ENCODE assay signal across 8 mouse cellular contexts in genomic region chr14:104521458-104521848, GRCm38 (mm10). TPM values are rescaled to one million over a fixed set of nuclear protein-coding genes. Genes with fewer than 3 reads are reported as not detected.
DNase-seq lines count a peak whose midpoint lies in the region; ATAC-seq and TF ChIP-seq lines count a peak whose summit lies in the region.

No protein-coding gene starts in this region.

- H3K36me3 ChIP-seq in ES-Bruce4 (ENCODE audit: control insufficient read depth, insufficient read depth, low read length, poor library complexity, severe bottlenecking) = no peaks in the 10 kb centered on the region
- H3K36me3 ChIP-seq in forebrain, embryonic 13.5 days (ENCODE audit: poor library complexity, severe bottlenecking) = peaks cover 14% of the 10 kb centered on the region; the same call in 1 of the 2 replicates
- H3K36me3 ChIP-seq in liver, embryonic 14.5 days (replicated peaks; ENCODE audit: control insufficient read depth, insufficient read depth, low read depth) = no peaks in the 10 kb centered on the region

- H3K4me3 ChIP-seq in ES-Bruce4 (ENCODE audit: low read depth, low read length) = no peak overlapping the region
- H3K4me3 ChIP-seq in forebrain, embryonic 13.5 days = peak overlapping the region; percentile 78
- peak overlapping the region; percentile 51 to 86 for H3K4me3 ChIP-seq in liver, embryonic 14.5 days (ENCODE audit: insufficient read depth in 1 of 2, low read depth in 2 of 2, low read length in 2 of 2)

- peak overlapping the region; percentile 76; the same call in 1 of the 2 replicates for H3K9ac ChIP-seq in ES-Bruce4 (ENCODE audit: low read depth, poor library complexity, severe bottlenecking)
- H3K9ac ChIP-seq in forebrain, embryonic 13.5 days = peak overlapping the region; percentile 66
- no peak overlapping the region; the same call in 1 of the 2 replicates for H3K9ac ChIP-seq in liver, embryonic 14.5 days (replicated peaks)

- DNase-seq in 416B (ENCODE audit: low read depth) = peak; percentile 43
- peak; percentile 16 to 34 (median 23) for DNase-seq in liver, embryonic 14.5 days (ENCODE audit: low read depth in 3 of 3, low spot score in 3 of 3)
- DNase-seq in urinary bladder, postnatal 4 days (ENCODE audit: low spot score in 2 of 2) = no peak
- DNase-seq in yolk sac, embryonic 10.5 days (ENCODE audit: low spot score) = no peak
- no peak for DNase-seq in gastrocnemius, adult 18-20 months (ENCODE audit: low spot score)
- DNase-seq in right cerebral cortex, adult 18-20 months = no peak

- H3K4me2 ChIP-seq in forebrain, embryonic 13.5 days = peak overlapping the region; percentile 65
- peak overlapping the region; percentile 69 for H3K4me2 ChIP-seq in liver, embryonic 14.5 days (ENCODE audit: low read depth)

- no peaks in the 10 kb centered on the region; the same call in 1 of the 2 replicates for H3K27me3 ChIP-seq in ES-Bruce4 (ENCODE audit: control insufficient read depth, insufficient read depth, low read length, poor library complexity, severe bottlenecking)
- no peaks in the 10 kb centered on the region for H3K27me3 ChIP-seq in forebrain, embryonic 13.5 days
- H3K27me3 ChIP-seq in liver, embryonic 14.5 days (ENCODE audit: control insufficient read depth, insufficient read depth, low read length) = no peaks in the 10 kb centered on the region

- WGBS in forebrain, embryonic 13.5 days = 3% methylated on average over 9 of the region's 9 CpGs
- WGBS in liver, embryonic 14.5 days (ENCODE audit: insufficient replicate concordance) = under 1% methylated on average over 9 of the region's 9 CpGs

- no peaks in the 10 kb centered on the region for H3K4me1 ChIP-seq in ES-Bruce4 (ENCODE audit: control insufficient read depth, insufficient read depth, low read length)
- H3K4me1 ChIP-seq in forebrain, embryonic 13.5 days = peaks cover 11% of the 10 kb centered on the region
- H3K4me1 ChIP-seq in liver, embryonic 14.5 days (replicated peaks; ENCODE audit: control insufficient read depth in 2 of 2, insufficient read depth in 2 of 2, low read length in 1 of 2) = peaks cover 3 to 5% of the 10 kb centered on the region in 2 experiments

- TF ChIP-seq CTCF in ES-Bruce4 (IDR thresholded peaks at IDR 0.05; ENCODE audit: low read depth, low read length) = no peak
- TF ChIP-seq CTCF in liver, embryonic 14.5 days (IDR thresholded peaks at IDR 0.05; ENCODE audit: low read depth) = no peak

- no peak for TF ChIP-seq EP300 in ES-Bruce4 (IDR thresholded peaks at IDR 0.05; ENCODE audit: insufficient read depth, low read depth, low read length)
- TF ChIP-seq EP300 in liver, embryonic 14.5 days (IDR thresholded peaks at IDR 0.05; ENCODE audit: low read depth) = no peak

- no peak overlapping the region for H3K27ac ChIP-seq in ES-Bruce4 (ENCODE audit: insufficient read depth, low read length)
- no peak overlapping the region for H3K27ac ChIP-seq in forebrain, embryonic 13.5 days
- H3K27ac ChIP-seq in liver, embryonic 14.5 days = no peak overlapping the region

- no peak for ATAC-seq in forebrain, embryonic 13.5 days
- no peak for ATAC-seq in liver, embryonic 14.5 days (ENCODE audit: insufficient read depth)

- TF ChIP-seq POLR2A in ES-Bruce4 (IDR thresholded peaks at IDR 0.05; ENCODE audit: insufficient read depth, low read length) = no peak

- H3K9me3 ChIP-seq in ES-Bruce4 (replicated peaks; ENCODE audit: control insufficient read depth, insufficient read depth, low read length, poor library complexity, severe bottlenecking) = no peaks in the 10 kb centered on the region
- H3K9me3 ChIP-seq in forebrain, embryonic 13.5 days (replicated peaks) = peaks cover 5% of the 10 kb centered on the region; the same call in 1 of the 2 replicates
- no peaks in the 10 kb centered on the region for H3K9me3 ChIP-seq in liver, embryonic 14.5 days (ENCODE audit: control insufficient read depth, low read length)

RNA-seq across cellular contexts. Expression of gene Rnf219, which starts 1.0 kb away (rescaled TPM):
- polyA plus RNA-seq in ES-Bruce4 (2011; ENCODE audit: insufficient read depth, insufficient read length, low read depth, missing spikeins) = 7.7 and 10.4 TPM in 2 replicates
- polyA plus RNA-seq in forebrain, embryonic 13.5 days (2015; fragmentation: Nextera tagmentation; extraction: Ambion mirVana) = 35.4 and 38.9 TPM in 2 replicates
- 2.1 and 3.1 TPM in 2 replicates for polyA plus RNA-seq in liver, embryonic 14.5 days (2012; rRNA removed)
- polyA plus RNA-seq in liver, embryonic 14.5 days (2014; fragmentation: Nextera tagmentation; extraction: Ambion mirVana) = 4.0 and 5.3 TPM in 2 replicates
- 1 to 10 TPM; 2.5 to 2.7 TPM for total RNA-seq in gastrocnemius, adult 18-20 months (2021)

RNA-seq across cellular contexts. Expression of gene Pou4f1, which starts 53.7 kb away (rescaled TPM):
- polyA plus RNA-seq in ES-Bruce4 (2011; ENCODE audit: insufficient read depth, insufficient read length, low read depth, missing spikeins) = 3.7 and 3.8 TPM in 2 replicates
- polyA plus RNA-seq in forebrain, embryonic 13.5 days (2015; fragmentation: Nextera tagmentation; extraction: Ambion mirVana) = 2.7 and 5.6 TPM in 2 replicates
- 0.02 TPM in 1 of 2 replicates, not detected in the other for polyA plus RNA-seq in liver, embryonic 14.5 days (2012; rRNA removed)
- not detected in 2 replicates for polyA plus RNA-seq in liver, embryonic 14.5 days (2014; fragmentation: Nextera tagmentation; extraction: Ambion mirVana)
- total RNA-seq in gastrocnemius, adult 18-20 months (2021) = 1 to 10 TPM; 1.3 to 1.4 TPM

Comparison
In these comparisons a context has a peak if more than half of its experiments do, and no peak if none do; other contexts are left out.
1. DNase-seq: peak in 416B (single experiment) and liver, embryonic 14.5 days (3 of 3); none in urinary bladder, postnatal 4 days (0 of 2), yolk sac, embryonic 10.5 days (single experiment), gastrocnemius, adult 18-20 months (single experiment) and right cerebral cortex, adult 18-20 months (single experiment).